Mouse (Mus musculus) E14TG2a.4 (cell line): ENCODE measurements at regions not wholly inside any gene's neighbourhood (a gene's known extent, or its start where the extent isn't known, plus 50 kb on each side); places are given as distances from the start of the nearest gene placed in this dataset.

Experiments
- CTCF ChIP-seq: conservative IDR thresholded peaks from 2 replicates; pipeline ENCODE4 v1.5.1; 2014; ENCODE audit warnings: low read length
- POU5F1 ChIP-seq: IDR thresholded peaks from 2 replicates; pipeline ENCODE4 v1.6.1; 2014; ENCODE audit warnings: low read length, borderline replicate concordance

DNA sequence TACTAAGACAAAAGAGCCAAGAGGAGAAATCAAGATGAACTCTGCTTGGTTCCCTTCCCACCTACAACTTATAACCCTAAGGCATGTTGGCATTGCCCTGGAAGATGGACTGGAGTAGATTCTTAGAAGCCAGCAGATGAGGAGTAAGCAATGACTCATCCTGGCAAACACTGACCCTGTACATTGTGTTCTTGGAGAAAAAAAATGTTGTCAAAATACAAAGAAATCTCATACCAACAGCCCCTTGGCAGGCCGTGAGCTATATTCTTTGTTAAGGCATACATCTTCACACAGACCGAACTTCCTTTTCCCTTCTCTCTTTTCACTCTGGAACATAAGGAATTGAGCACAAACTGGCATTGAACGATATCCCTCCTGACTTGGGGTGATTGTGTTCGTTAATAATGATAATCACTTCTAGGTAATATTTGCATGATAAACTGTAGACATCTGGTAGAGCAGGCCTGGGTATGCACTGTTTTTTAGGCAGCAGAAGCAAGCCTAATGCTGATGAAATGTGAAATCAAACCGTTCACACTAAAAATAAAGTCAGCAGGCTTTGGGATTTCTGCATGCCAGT, 787.7 kb downstream of the Tmem114 start:
- TF ChIP-seq CTCF, result no peak
- TF ChIP-seq POU5F1, result no peak
